Mouse (Mus musculus): ENCODE results near the gene Tmem150a. TPM values are rescaled to one million over a fixed set of nuclear protein-coding genes. Genes with fewer than 3 reads are reported as not detected.

Tmem150a gene
- total and polyA plus RNA-seq, 2 experiments from 2014 or later: 12.9 to 28.5 TPM

- no peak overlapping the region for H3K9ac ChIP-seq (replicated peaks; ENCODE audit: low read length, poor library complexity, severe bottlenecking)
- H3K4me1 ChIP-seq (ENCODE audit: insufficient read depth, low read length): 0 out of 2 replicates have a peak, but pooled peaks cover 3% of the 10 kb centered on the region
- no peak overlapping the region for H3K4me3 ChIP-seq (ENCODE audit: low read depth, low read length)
- no peaks in the 10 kb centered on the region for H3K9me3 ChIP-seq (ENCODE audit: low read length)
- no peak for TF ChIP-seq CTCF (IDR thresholded peaks at IDR 0.05)
- 73% methylated on average over 3 of the region's 3 CpGs for WGBS
- ATAC-seq (ENCODE audit: low FRiP score) (no peak), DNase-seq (ENCODE audit: low spot score) (no peak)
- no peak overlapping the region for H3K27ac ChIP-seq (ENCODE audit: low read depth, low read length)
- no peak overlapping the region for H3K4me2 ChIP-seq (ENCODE audit: low read depth, low read length, poor library complexity, severe bottlenecking)
- no peaks in the 10 kb centered on the region for H3K36me3 ChIP-seq (ENCODE audit: insufficient read depth, low read length)
- no peaks in the 10 kb centered on the region; the same call in 1 of the 2 replicates for H3K27me3 ChIP-seq (ENCODE audit: insufficient read depth, low read length)
Measured at GRCm38 (mm10) chr6:72387816-72388215, 32.6 kb downstream of the Tmem150a start.

DNA sequence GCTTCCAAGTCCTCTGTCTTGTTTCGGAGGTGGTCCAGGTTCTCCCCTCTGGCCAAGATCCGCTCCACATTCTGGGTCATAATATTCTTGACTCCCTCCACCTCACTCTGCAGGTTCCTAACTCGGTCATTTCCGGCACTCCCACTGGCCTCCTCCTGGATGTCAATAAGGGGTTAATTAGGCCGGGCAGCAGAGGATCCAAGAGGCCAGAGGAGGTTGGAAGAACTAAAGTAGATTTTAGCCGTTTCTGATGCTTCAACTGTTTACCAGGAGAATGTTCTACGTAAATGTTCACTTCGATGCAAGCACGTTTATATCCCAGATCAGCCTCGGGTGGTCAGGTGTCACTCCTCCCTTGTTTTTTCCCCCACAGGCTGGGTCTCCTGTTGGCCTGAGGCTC, 33.0 kb downstream of the Tmem150a start:
- 75% methylated on average over 10 of the region's 10 CpGs for WGBS
- Histone ChIP-seq H3K27me3 (ENCODE audit: insufficient read depth, low read length) (no peaks in the 10 kb centered on the region; the same call in 1 of the 2 replicates), H3K36me3 (ENCODE audit: insufficient read depth, low read length) (no peaks in the 10 kb centered on the region), H3K4me1 (ENCODE audit: insufficient read depth, low read length) (0 out of 2 replicates have a peak, but pooled peaks cover 3% of the 10 kb centered on the region), H3K4me2 (ENCODE audit: low read depth, low read length, poor library complexity, severe bottlenecking) (no peak overlapping the region), H3K27ac (ENCODE audit: low read depth, low read length) (no peak overlapping the region), H3K9ac (replicated peaks; ENCODE audit: low read length, poor library complexity, severe bottlenecking) (no peak overlapping the region), H3K4me3 (ENCODE audit: low read depth, low read length) (no peak overlapping the region), H3K9me3 (ENCODE audit: low read length) (no peaks in the 10 kb centered on the region)
- no peak for TF ChIP-seq CTCF (IDR thresholded peaks at IDR 0.05)
- no peak for DNase-seq (ENCODE audit: low spot score)
- no peak for ATAC-seq (ENCODE audit: low FRiP score)

DNA sequence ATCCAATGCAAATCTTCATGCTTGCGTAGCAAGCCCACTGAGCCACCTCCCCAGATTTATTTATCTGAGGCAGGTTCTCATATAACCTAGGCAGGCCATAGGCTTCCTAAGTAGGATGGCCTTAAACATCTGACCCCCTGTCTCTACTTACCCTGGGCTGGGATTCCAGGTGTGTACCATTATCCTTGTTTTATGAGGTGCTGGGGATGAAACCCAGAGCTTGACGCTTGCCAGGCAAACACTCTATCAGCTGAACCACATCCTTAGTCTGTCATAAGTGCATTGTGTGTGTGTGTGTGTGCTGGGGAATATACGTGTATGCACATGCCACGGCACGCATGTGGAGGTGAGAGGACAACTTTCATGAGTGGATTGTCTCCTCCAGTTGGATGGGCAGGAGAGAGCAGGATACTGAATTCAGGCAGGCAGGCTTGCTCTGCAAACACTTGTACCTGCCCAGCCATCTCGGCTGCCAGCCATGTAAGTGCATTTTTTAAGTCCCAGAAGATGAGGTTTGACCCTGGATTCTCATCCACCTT, 33.6 kb downstream of the Tmem150a start:
- no peak for TF ChIP-seq CTCF (IDR thresholded peaks at IDR 0.05)
- DNase-seq (ENCODE audit: low spot score): no peak
- no peak overlapping the region for H3K9ac ChIP-seq (replicated peaks; ENCODE audit: low read length, poor library complexity, severe bottlenecking)
- H3K27ac ChIP-seq (ENCODE audit: low read depth, low read length): no peak overlapping the region
- WGBS: 90% methylated on average over 6 of the region's 6 CpGs
- H3K4me3 ChIP-seq (ENCODE audit: low read depth, low read length): no peak overlapping the region
- H3K4me1 ChIP-seq (ENCODE audit: insufficient read depth, low read length): 0 out of 2 replicates have a peak, but pooled peaks cover 3% of the 10 kb centered on the region
- no peaks in the 10 kb centered on the region for H3K9me3 ChIP-seq (ENCODE audit: low read length)
- no peaks in the 10 kb centered on the region; the same call in 1 of the 2 replicates for H3K27me3 ChIP-seq (ENCODE audit: insufficient read depth, low read length)
- no peak for ATAC-seq (ENCODE audit: low FRiP score)
- no peaks in the 10 kb centered on the region for H3K36me3 ChIP-seq (ENCODE audit: insufficient read depth, low read length)
- no peak overlapping the region for H3K4me2 ChIP-seq (ENCODE audit: low read depth, low read length, poor library complexity, severe bottlenecking)

- ATAC-seq (ENCODE audit: low FRiP score) (no peak), DNase-seq (ENCODE audit: low spot score) (no peak)
- WGBS: 30% methylated on average over 13 of the region's 13 CpGs
Measured at GRCm38 (mm10) chr6:72389471-72389940, 34.3 kb downstream of the Tmem150a start.

GRCm38 (mm10) chr6:72389941-72390771, 34.9 kb downstream of the Tmem150a start, which contains the start of gene Vamp8:
Gene Vamp8 (minus strand): TSS chr6:72390703.
- ATAC-seq (ENCODE audit: low FRiP score): 0 out of 2 replicates have a peak, but pooled peaks have one; percentile 16

More at GRCm38 (mm10) chr6:72389471-72389940, 34.3 kb downstream of the Tmem150a start:
- Histone ChIP-seq H3K4me1 (ENCODE audit: insufficient read depth, low read length) (0 out of 2 replicates have a peak, but pooled peaks cover 3% of the 10 kb centered on the region), H3K27ac (ENCODE audit: low read depth, low read length) (0 out of 2 replicates have a peak overlapping the region, but pooled peaks have one; percentile 13), H3K9ac (replicated peaks; ENCODE audit: low read length, poor library complexity, severe bottlenecking) (0 out of 2 replicates have a peak overlapping the region, but pooled peaks have one; percentile 5), H3K9me3 (ENCODE audit: low read length) (no peaks in the 10 kb centered on the region), H3K4me2 (ENCODE audit: low read depth, low read length, poor library complexity, severe bottlenecking) (peak overlapping the region; percentile 45), H3K27me3 (ENCODE audit: insufficient read depth, low read length) (no peaks in the 10 kb centered on the region; the same call in 1 of the 2 replicates), H3K4me3 (ENCODE audit: low read depth, low read length) (peak overlapping the region; percentile 27; the same call in 1 of the 2 replicates), H3K36me3 (ENCODE audit: insufficient read depth, low read length) (no peaks in the 10 kb centered on the region)
- no peak for TF ChIP-seq CTCF (IDR thresholded peaks at IDR 0.05)

More at GRCm38 (mm10) chr6:72389941-72390771, 34.9 kb downstream of the Tmem150a start, which contains the start of gene Vamp8:
- Histone ChIP-seq H3K27ac (ENCODE audit: low read depth, low read length) (0 out of 2 replicates have a peak within 1 kb of the TSS, but pooled peaks have one; percentile 13), H3K4me1 (ENCODE audit: insufficient read depth, low read length) (0 out of 2 replicates have a peak, but pooled peaks cover 3% of the 10 kb centered on the region), H3K4me2 (ENCODE audit: low read depth, low read length, poor library complexity, severe bottlenecking) (peak within 1 kb of the TSS; percentile 45), H3K9ac (replicated peaks; ENCODE audit: low read length, poor library complexity, severe bottlenecking) (0 out of 2 replicates have a peak within 1 kb of the TSS, but pooled peaks have one; percentile 5), H3K4me3 (ENCODE audit: low read depth, low read length) (peak within 1 kb of the TSS; percentile 27), H3K9me3 (ENCODE audit: low read length) (no peaks in the 10 kb centered on the region), H3K27me3 (ENCODE audit: insufficient read depth, low read length) (no peaks in the 10 kb centered on the region; the same call in 1 of the 2 replicates), H3K36me3 (ENCODE audit: insufficient read depth, low read length) (no peaks in the 10 kb centered on the region)
- TF ChIP-seq CTCF (IDR thresholded peaks at IDR 0.05): peak; percentile 7; the same call in 1 of the 2 replicates
- WGBS: 6% methylated on average over 32 of the region's 33 CpGs
- DNase-seq (ENCODE audit: low spot score): peak; percentile 14

Data from midbrain, postnatal 0 days (tissue).